Mouse (Mus musculus) liver, postnatal 0 days (tissue): ENCODE measurements around the gene Acer3. TPM values are rescaled to one million over a fixed set of nuclear protein-coding genes. Genes with fewer than 3 reads are reported as not detected.

Experiments
- ATAC-seq: fragments of 200-750 bp; cut with Nextera tagmentation; 2 replicates; pipeline ENCODE4 v1.8.0; 2017; ENCODE audit warnings: mild to moderate bottlenecking, moderate library complexity
- DNase-seq: peaks from one replicate; pipeline ENCODE4 v3.0.0-alpha.2; 2016
- H3K27ac ChIP-seq: fragments of 300-500 bp; sonication (generic); 2 replicates; pipeline ENCODE4 v1.5.1; 2014; ENCODE audit warnings: antibody characterized with exemption, moderate library complexity, mild to moderate bottlenecking, low read depth
- H3K27me3 ChIP-seq: fragments of 300-500 bp; sonication (generic); 2 replicates; pipeline ENCODE4 v1.6.1; 2014; ENCODE audit warnings: low read length, control low read depth, mixed read lengths; ENCODE audit not compliant: insufficient read depth
- H3K36me3 ChIP-seq: fragments of 300-500 bp; sonication (generic); replicated peaks from 2 replicates; pipeline ENCODE4 v1.6.1; 2014; ENCODE audit warnings: mild to moderate bottlenecking, control low read depth, low read length, moderate library complexity, mixed read lengths; ENCODE audit not compliant: insufficient read depth
- H3K4me1 ChIP-seq: fragments of 300-500 bp; sonication (generic); 2 replicates; pipeline ENCODE4 v1.6.1; 2014; ENCODE audit warnings: antibody characterized with exemption, mild to moderate bottlenecking, control low read depth; ENCODE audit not compliant: insufficient read depth
- H3K4me2 ChIP-seq: fragments of 300-500 bp; sonication (generic); 2 replicates; pipeline ENCODE4 v1.6.1; 2014; ENCODE audit warnings: low read depth, mild to moderate bottlenecking, low read length, moderate library complexity, mixed read lengths
- H3K4me3 ChIP-seq: fragments of 300-500 bp; sonication (generic); 2 replicates; pipeline ENCODE4 v1.5.1; 2014; ENCODE audit warnings: low read depth, low read length
- H3K9ac ChIP-seq: fragments of 300-500 bp; sonication (generic); replicated peaks from 2 replicates; pipeline ENCODE4 v1.6.1; 2014; ENCODE audit warnings: mild to moderate bottlenecking, moderate library complexity
- H3K9me3 ChIP-seq: fragments of 300-500 bp; sonication (generic); 2 replicates; pipeline ENCODE4 v1.6.1; 2016; ENCODE audit warnings: mild to moderate bottlenecking, control low read depth, low read length, mixed read lengths
- CTCF ChIP-seq: sonication (generic); IDR thresholded peaks from 2 replicates; pipeline ENCODE4 v1.5.1; 2016; ENCODE audit warnings: antibody characterized with exemption, low read depth
- EP300 ChIP-seq: IDR thresholded peaks from 2 replicates; pipeline ENCODE4 v1.6.1; 2016; ENCODE audit warnings: antibody characterized with exemption, low read depth, mild to moderate bottlenecking
- WGBS: fragments of 180-500 bp; shearing (Covaris S2); extraction: QIAGEN DNeasy Blood & Tissue Kit; methylation state at CpG from one replicate; pipeline ENCODE4 v1.1.7; 2014; ENCODE audit not compliant: insufficient replicate concordance; 5-methylcytosine and 5-hydroxymethylcytosine counted together
- polyA plus RNA-seq: library from polyadenylated mRNA; unstranded; fragments of >200 nt; fragmentation: Nextera tagmentation; extraction: Ambion mirVana; gene quantifications from 2 replicates; pipeline ENCODE4 v1.2.1, GENCODE M21; 2015

The Acer3 gene
- polyA plus RNA-seq, 1 experiment from 2014 or later: 18.7 TPM

DNA sequence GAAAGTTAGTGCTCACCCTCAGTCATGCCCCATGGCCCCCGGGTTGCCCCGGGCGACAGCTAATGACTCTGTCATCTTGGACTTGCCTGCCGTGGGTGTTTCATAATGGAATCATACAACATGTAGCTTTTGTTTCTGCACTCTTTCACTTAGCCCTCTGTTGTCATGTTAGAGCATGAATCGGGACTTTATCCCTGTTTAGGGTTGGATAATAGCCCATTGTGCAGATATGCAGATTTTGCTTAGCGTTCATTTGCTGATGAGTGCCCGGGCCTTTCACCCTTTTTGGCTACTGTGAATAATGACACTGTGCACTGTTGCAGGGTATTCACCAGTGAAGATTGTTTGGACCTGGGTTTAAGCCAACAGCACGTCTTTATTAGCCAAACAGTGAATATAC lies 134.4 kb downstream of the Acer3 start:
- H3K9me3 ChIP-seq: no peaks in the 10 kb centered on the region
- H3K4me3 ChIP-seq: no peak overlapping the region
- H3K27ac ChIP-seq: no peak overlapping the region
- H3K27me3 ChIP-seq: 0 out of 2 replicates have a peak, but pooled peaks cover under 1% of the 10 kb centered on the region
- ATAC-seq (no peak), DNase-seq (no peak)
- H3K4me2 ChIP-seq: no peak overlapping the region
- no peaks in the 10 kb centered on the region for H3K36me3 ChIP-seq
- TF ChIP-seq CTCF (no peak), EP300 (no peak)
- H3K4me1 ChIP-seq: no peaks in the 10 kb centered on the region
- 77% methylated on average over 8 of the region's 8 CpGs for WGBS
- H3K9ac ChIP-seq: no peak overlapping the region

GRCm38 (mm10) chr7:98185326-98185725 lies 135.7 kb downstream of the Acer3 start:
- no peak for ATAC-seq

DNA sequence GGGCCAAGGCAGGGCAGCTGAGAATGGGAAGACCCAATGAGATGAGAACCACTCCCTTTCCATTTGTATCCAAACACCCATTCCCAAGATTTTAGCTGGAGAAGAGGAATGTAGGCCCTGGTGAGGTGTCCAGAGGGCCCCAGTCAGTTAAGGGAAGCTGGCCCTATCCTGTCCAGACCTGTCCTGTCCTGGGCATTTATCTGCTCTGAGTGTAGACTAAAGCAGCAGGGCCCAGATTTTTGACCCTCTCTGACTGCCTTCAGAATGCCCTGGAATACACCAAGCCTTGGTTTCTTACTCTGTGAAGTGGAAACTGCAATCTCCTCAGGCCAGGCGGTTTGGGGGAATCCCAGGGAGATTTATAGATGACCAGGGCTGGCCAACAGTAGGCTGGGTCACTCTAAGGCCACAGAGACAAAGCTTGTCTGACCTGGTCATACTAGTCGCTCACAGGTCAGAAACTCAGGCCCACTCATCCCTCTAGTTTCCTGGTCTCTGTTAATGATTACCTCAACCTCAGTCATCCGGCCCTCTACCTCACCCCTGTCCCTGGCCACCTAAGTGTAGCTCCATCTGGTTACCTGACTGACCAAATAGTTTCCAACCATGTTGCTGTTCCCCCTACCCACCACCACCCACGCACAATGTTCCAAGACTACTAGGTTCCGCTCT lies 142.3 kb downstream of the Acer3 start:
- ATAC-seq: peak; percentile 54
- Histone ChIP-seq H3K4me1 (peaks cover 47% of the 10 kb centered on the region), H3K4me3 (peak overlapping the region; percentile 81), H3K9me3 (no peaks in the 10 kb centered on the region), H3K27ac (peak overlapping the region; percentile 77), H3K27me3 (no peaks in the 10 kb centered on the region), H3K36me3 (no peaks in the 10 kb centered on the region), H3K4me2 (peak overlapping the region; percentile 90), H3K9ac (peak overlapping the region; percentile 56)
- no peak for TF ChIP-seq CTCF
- no peak for TF ChIP-seq EP300
- WGBS: 74% methylated on average over 5 of the region's 5 CpGs
- DNase-seq: peak; percentile 31

More at GRCm38 (mm10) chr7:98185326-98185725, 135.7 kb downstream of the Acer3 start:
- 79% methylated on average over 6 of the region's 6 CpGs for WGBS
- no peak overlapping the region for H3K4me3 ChIP-seq
- no peaks in the 10 kb centered on the region for H3K36me3 ChIP-seq
- no peaks in the 10 kb centered on the region for H3K4me1 ChIP-seq
- H3K27me3 ChIP-seq: no peaks in the 10 kb centered on the region
- H3K4me2 ChIP-seq: no peak overlapping the region
- TF ChIP-seq EP300 (no peak), CTCF (no peak)
- no peaks in the 10 kb centered on the region for H3K9me3 ChIP-seq
- DNase-seq: no peak
- no peak overlapping the region for H3K9ac ChIP-seq
- no peak overlapping the region for H3K27ac ChIP-seq

DNA sequence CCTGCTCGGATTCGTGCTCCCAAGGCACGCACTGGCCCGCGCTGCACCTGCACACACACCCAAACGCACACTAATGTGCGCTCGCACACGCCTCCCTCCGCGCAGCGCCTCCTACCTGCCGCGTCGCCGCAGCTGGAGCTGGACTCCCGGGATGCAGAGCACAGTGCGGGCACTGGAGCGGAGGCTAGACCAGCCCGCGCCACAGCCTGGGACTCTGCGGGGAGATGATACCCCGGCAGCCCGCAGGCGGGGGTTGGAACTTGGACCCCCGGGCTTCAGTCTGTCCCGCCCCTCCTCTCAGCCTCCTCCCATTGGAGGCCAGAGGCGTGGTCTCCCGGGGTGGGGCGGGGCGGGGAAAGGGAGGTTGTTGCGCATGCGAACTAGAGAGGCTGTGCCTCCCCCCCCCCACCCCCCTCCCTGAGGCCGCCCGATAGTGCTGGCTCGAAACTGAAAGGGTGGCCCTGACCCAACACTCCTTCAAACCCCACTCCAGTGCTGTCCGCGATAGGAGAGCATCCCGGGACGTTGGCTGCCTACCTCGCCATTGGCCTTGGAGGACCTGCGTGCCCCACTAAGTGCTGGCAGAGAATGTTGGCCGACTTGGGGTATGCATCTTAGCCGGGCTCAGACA lies 143.0 kb downstream of the Acer3 start, which contains the start of gene Capn5:
Gene Capn5, minus strand, starts transcription at position 346 of the 631 bp plus-strand sequence.
- no peaks in the 10 kb centered on the region for H3K9me3 ChIP-seq
- peak within 1 kb of the TSS; percentile 81 for H3K4me3 ChIP-seq
- ATAC-seq (peak; percentile 86), DNase-seq (peak; percentile 94)
- no peaks in the 10 kb centered on the region for H3K27me3 ChIP-seq
- peak within 1 kb of the TSS; percentile 90 for H3K4me2 ChIP-seq
- H3K36me3 ChIP-seq: no peaks in the 10 kb centered on the region
- H3K4me1 ChIP-seq: peaks cover 50% of the 10 kb centered on the region
- no peak for TF ChIP-seq EP300
- TF ChIP-seq CTCF: peak; percentile 94
- under 1% methylated on average over 35 of the region's 44 CpGs for WGBS
- H3K9ac ChIP-seq: peak within 1 kb of the TSS; percentile 56
- peak within 1 kb of the TSS; percentile 77 for H3K27ac ChIP-seq

DNA sequence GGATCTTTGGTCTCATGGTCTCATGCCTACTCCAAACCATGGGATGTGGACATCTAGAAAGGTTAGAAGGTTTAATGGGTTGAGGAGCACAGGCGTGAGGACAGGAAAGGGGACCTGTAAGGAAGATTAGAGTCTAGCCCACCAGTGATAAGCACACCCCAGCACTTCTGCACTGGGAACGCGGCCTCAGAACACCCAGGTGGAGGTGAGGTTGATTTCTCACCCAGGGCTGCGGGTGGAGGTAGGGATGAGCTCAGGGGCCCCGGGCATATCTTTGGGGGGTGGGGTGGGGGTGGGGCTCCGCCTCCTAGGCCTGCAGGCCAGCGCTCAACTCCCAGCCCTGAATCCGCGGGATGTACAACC lies 143.5 kb downstream of the Acer3 start:
- Histone ChIP-seq H3K9ac (peak overlapping the region; percentile 56), H3K27me3 (no peaks in the 10 kb centered on the region), H3K4me2 (peak overlapping the region; percentile 90), H3K4me3 (peak overlapping the region; percentile 81), H3K9me3 (no peaks in the 10 kb centered on the region), H3K4me1 (peaks cover 55% of the 10 kb centered on the region), H3K36me3 (no peaks in the 10 kb centered on the region), H3K27ac (peak overlapping the region; percentile 77)
- no peak for TF ChIP-seq EP300
- no peak for TF ChIP-seq CTCF
- DNase-seq (no peak), ATAC-seq (no peak)
- whole genome bisulfite sequencing: 2% methylated on average over 9 of the region's 9 CpGs

- WGBS: 27% methylated on average over 2 of the region's 2 CpGs
- Histone ChIP-seq H3K36me3 (no peaks in the 10 kb centered on the region), H3K9me3 (no peaks in the 10 kb centered on the region), H3K27ac (peak overlapping the region; percentile 77), H3K27me3 (no peaks in the 10 kb centered on the region), H3K4me2 (peak overlapping the region; percentile 90), H3K4me3 (peak overlapping the region; percentile 81), H3K4me1 (peaks cover 60% of the 10 kb centered on the region), H3K9ac (peak overlapping the region; percentile 56)
- DNase-seq (no peak), ATAC-seq (no peak)
- no peak for TF ChIP-seq CTCF
- TF ChIP-seq EP300: no peak
Measured at GRCm38 (mm10) chr7:98177071-98177485, 143.9 kb downstream of the Acer3 start.
